Mouse (Mus musculus): ENCODE measurements around the gene Uqcc2.

GRCm38 (mm10) chr17:27155752-27156151 lies 22.0 kb upstream of the Uqcc2 start:
- TF ChIP-seq CTCF (IDR thresholded peaks at IDR 0.05; ENCODE audit: control insufficient read depth, insufficient read depth, insufficient read length): no peak
- no peak for TF ChIP-seq MAX (IDR thresholded peaks at IDR 0.05)
- no peak for TF ChIP-seq MYOD1 (IDR thresholded peaks at IDR 0.05; ENCODE audit: control insufficient read depth, insufficient read length, low read depth)
- no peak for TF ChIP-seq USF1 (IDR thresholded peaks at IDR 0.05; ENCODE audit: low read depth)
- no peak for TF ChIP-seq CEBPB (IDR thresholded peaks at IDR 0.05; ENCODE audit: low read depth)

Measured in C2C12 (cell line).